Mouse (Mus musculus) forebrain, embryonic 16.5 days (tissue): Measurements from ENCODE around the gene Gsx2. TPM values are rescaled to one million over a fixed set of nuclear protein-coding genes. Genes with fewer than 3 reads are reported as not detected.

Source experiments
- ATAC-seq: fragments of 200-750 bp; cut with Nextera tagmentation; 2 replicates; pipeline ENCODE4 v1.8.0; 2017; ENCODE audit warnings: mild to moderate bottlenecking, moderate library complexity
- H3K27ac ChIP-seq: fragments of 300-500 bp; sonication (generic); 2 replicates; pipeline ENCODE4 v1.5.1; 2014; ENCODE audit warnings: low read length, control low read depth
- H3K27me3 ChIP-seq: fragments of 300-500 bp; sonication (generic); replicated peaks from 2 replicates; pipeline ENCODE4 v1.6.1; 2014; ENCODE audit warnings: low read length; ENCODE audit not compliant: control insufficient read depth, insufficient read depth
- H3K36me3 ChIP-seq: fragments of 300-500 bp; sonication (generic); 2 replicates; pipeline ENCODE4 v1.6.1; 2014; ENCODE audit not compliant: control insufficient read depth, insufficient read depth
- H3K4me1 ChIP-seq: fragments of 300-500 bp; sonication (generic); replicated peaks from 2 replicates; pipeline ENCODE4 v1.6.1; 2014; ENCODE audit warnings: low read length; ENCODE audit not compliant: control insufficient read depth, insufficient read depth
- H3K4me2 ChIP-seq: fragments of 300-500 bp; sonication (generic); 2 replicates; pipeline ENCODE4 v1.6.1; 2014; ENCODE audit warnings: mild to moderate bottlenecking, low read length, control low read depth
- H3K4me3 ChIP-seq: fragments of 300-500 bp; sonication (generic); replicated peaks from 2 replicates; pipeline ENCODE4 v1.5.1; 2014; ENCODE audit warnings: mild to moderate bottlenecking, low read length, control low read depth
- H3K9ac ChIP-seq: fragments of 300-500 bp; sonication (generic); replicated peaks from 2 replicates; pipeline ENCODE4 v1.6.1; 2014; ENCODE audit warnings: low read depth, low read length, control low read depth
- H3K9me3 ChIP-seq: fragments of 300-500 bp; sonication (generic); 2 replicates; pipeline ENCODE4 v1.6.1; 2016; ENCODE audit warnings: low read length; ENCODE audit not compliant: control insufficient read depth
- WGBS: fragments of 180-500 bp; shearing (Covaris S2); extraction: QIAGEN DNeasy Blood & Tissue Kit; methylation state at CpG from one replicate; pipeline ENCODE4 v1.1.7; 2014; 5-methylcytosine and 5-hydroxymethylcytosine counted together
- polyA plus RNA-seq: library from polyadenylated mRNA; unstranded; fragments of >200 nt; fragmentation: Nextera tagmentation; extraction: Ambion mirVana; gene quantifications from 2 replicates; pipeline ENCODE4 v1.2.1, GENCODE M21; 2015

Gsx2 gene
- polyA plus RNA-seq = 3.3 and 6.0 TPM in 2 replicates

DNA sequence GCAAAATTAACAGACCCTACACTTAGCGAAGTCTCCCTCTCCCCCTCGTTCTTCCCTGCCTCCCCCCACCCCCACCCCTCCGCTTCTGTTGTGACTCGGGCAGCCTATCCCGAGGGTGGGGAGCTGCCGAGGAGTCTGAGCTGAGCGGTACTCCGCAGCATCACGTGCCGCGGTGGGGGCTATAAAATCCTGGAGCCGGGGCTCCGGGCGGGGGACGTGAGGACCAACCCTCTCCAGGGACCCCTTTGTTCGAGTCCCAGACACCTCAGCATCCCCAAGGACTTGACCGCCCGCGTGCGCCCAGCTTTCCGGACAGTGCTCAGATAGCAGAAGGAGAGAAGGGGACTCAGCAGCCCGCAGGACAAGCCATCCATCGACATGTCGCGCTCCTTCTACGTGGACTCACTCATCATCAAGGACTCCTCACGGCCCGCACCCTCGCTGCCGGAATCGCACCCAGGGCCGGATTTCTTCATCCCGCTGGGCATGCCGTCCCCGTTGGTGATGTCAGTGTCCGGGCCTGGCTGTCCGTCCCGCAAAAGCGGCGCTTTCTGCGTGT, at the start of gene Gsx2:
TSS of gene Gsx2 (plus strand) at position 219 of the 559 bp plus-strand sequence.
- H3K9ac ChIP-seq = peak within 1 kb of the TSS; percentile 54

DNA sequence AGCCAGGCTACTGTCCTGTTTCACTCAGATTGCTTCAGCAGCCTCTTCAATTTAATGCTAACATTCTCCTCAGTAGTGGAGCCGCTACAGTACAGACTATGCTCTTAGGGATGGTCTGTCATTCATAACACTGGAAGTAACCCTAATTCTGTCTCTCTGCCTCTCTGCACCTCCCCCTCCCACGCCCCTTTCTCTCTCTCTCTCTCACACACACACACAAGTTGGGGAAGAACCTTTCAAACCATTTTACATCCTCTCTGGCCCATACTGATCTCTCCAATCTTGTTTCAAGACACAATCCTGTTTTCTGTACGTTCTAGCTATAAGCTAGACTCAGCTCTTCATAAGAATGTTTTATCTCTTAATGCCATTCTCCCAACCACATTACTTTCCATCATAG, 39.9 kb upstream of the Gsx2 start:
- H3K36me3 ChIP-seq = no peaks in the 10 kb centered on the region
- 0 out of 2 replicates have a peak, but pooled peaks cover 3% of the 10 kb centered on the region for H3K4me1 ChIP-seq
- H3K9ac ChIP-seq = no peak overlapping the region
- H3K27ac ChIP-seq = no peak overlapping the region
- no peak overlapping the region for H3K4me2 ChIP-seq
- WGBS = 93% methylated on average over 3 of the region's 3 CpGs
- no peaks in the 10 kb centered on the region for H3K9me3 ChIP-seq
- no peaks in the 10 kb centered on the region for H3K27me3 ChIP-seq
- no peak for ATAC-seq
- H3K4me3 ChIP-seq = no peak overlapping the region

More for the DNA sequence above, at the start of gene Gsx2:
- H3K36me3 ChIP-seq = no peaks in the 10 kb centered on the region
- under 1% methylated on average over 41 of the region's 41 CpGs for WGBS
- peak within 1 kb of the TSS; percentile 50 for H3K4me3 ChIP-seq
- H3K9me3 ChIP-seq = no peaks in the 10 kb centered on the region
- H3K4me2 ChIP-seq = peak within 1 kb of the TSS; percentile 67
- no peak within 1 kb of the TSS for H3K27ac ChIP-seq
- H3K4me1 ChIP-seq = peaks cover 27% of the 10 kb centered on the region
- peak; percentile 78 for ATAC-seq
- H3K27me3 ChIP-seq = peaks cover 69% of the 10 kb centered on the region

DNA sequence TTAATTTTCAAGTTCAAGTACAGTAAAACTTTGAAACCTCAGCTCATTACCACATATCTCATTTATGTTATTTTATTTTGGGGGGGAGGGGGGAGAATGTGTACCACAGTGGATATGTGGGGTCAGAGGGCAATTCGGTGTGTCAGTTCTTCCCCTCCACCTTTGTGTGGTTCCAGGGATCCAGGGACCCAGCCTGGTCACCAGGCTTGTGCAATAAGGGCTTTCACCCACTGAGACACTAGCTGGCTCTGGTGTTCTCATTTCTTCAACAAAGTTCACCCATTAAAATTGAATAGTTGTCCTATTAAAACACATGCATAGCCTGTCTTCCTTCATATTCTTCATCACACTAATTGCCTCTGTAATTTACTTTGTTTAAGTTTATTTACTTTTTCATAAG, 36.1 kb upstream of the Gsx2 start:
- no peaks in the 10 kb centered on the region for H3K27me3 ChIP-seq
- H3K4me3 ChIP-seq = no peak overlapping the region
- 95% methylated on average over 1 of the region's 1 CpGs for WGBS
- H3K27ac ChIP-seq = no peak overlapping the region
- no peak overlapping the region for H3K9ac ChIP-seq
- H3K4me1 ChIP-seq = peaks cover 18% of the 10 kb centered on the region
- no peaks in the 10 kb centered on the region for H3K9me3 ChIP-seq
- H3K4me2 ChIP-seq = no peak overlapping the region
- ATAC-seq = no peak
- H3K36me3 ChIP-seq = no peaks in the 10 kb centered on the region

GRCm38 (mm10) chr5:75043011-75043445, 32.4 kb upstream of the Gsx2 start:
- ATAC-seq = no peak
- WGBS = 42% methylated on average over 9 of the region's 9 CpGs
- Histone ChIP-seq H3K4me2 (peak overlapping the region; percentile 77), H3K27ac (no peak overlapping the region), H3K4me3 (peak overlapping the region; percentile 88), H3K4me1 (peaks cover 18% of the 10 kb centered on the region), H3K27me3 (0 out of 2 replicates have a peak, but pooled peaks cover 3% of the 10 kb centered on the region), H3K9ac (peak overlapping the region; percentile 97; the same call in 1 of the 2 replicates), H3K9me3 (no peaks in the 10 kb centered on the region), H3K36me3 (no peaks in the 10 kb centered on the region)

GRCm38 (mm10) chr5:75043621-75044301, 31.6 kb upstream of the Gsx2 start:
- WGBS = 1% methylated on average over 32 of the region's 36 CpGs
- Histone ChIP-seq H3K36me3 (no peaks in the 10 kb centered on the region), H3K9ac (peak overlapping the region; percentile 97), H3K4me2 (peak overlapping the region; percentile 77), H3K27me3 (0 out of 2 replicates have a peak, but pooled peaks cover 3% of the 10 kb centered on the region), H3K4me3 (peak overlapping the region; percentile 88), H3K4me1 (peaks cover 18% of the 10 kb centered on the region), H3K27ac (peak overlapping the region; percentile 75), H3K9me3 (no peaks in the 10 kb centered on the region)
- peak; percentile 81 for ATAC-seq

GRCm38 (mm10) chr5:75044310-75044904, 31.0 kb upstream of the Gsx2 start, which contains the start of gene Chic2:
Chic2 (minus strand) TSS chr5:75044774.
- Histone ChIP-seq H3K4me2 (peak within 1 kb of the TSS; percentile 77), H3K27me3 (0 out of 2 replicates have a peak, but pooled peaks cover 3% of the 10 kb centered on the region), H3K27ac (peak within 1 kb of the TSS; percentile 75), H3K4me1 (peaks cover 18% of the 10 kb centered on the region), H3K9me3 (no peaks in the 10 kb centered on the region), H3K36me3 (no peaks in the 10 kb centered on the region), H3K9ac (peak within 1 kb of the TSS; percentile 97), H3K4me3 (peak within 1 kb of the TSS; percentile 88)
- under 1% methylated on average over 57 of the region's 90 CpGs for WGBS
- ATAC-seq = peak; percentile 94

GRCm38 (mm10) chr5:75045371-75045770, 30.0 kb upstream of the Gsx2 start:
- H3K36me3 ChIP-seq = no peaks in the 10 kb centered on the region
- no peak overlapping the region for H3K4me3 ChIP-seq
- H3K4me1 ChIP-seq = peaks cover 18% of the 10 kb centered on the region
- no peak overlapping the region for H3K4me2 ChIP-seq
- no peaks in the 10 kb centered on the region for H3K9me3 ChIP-seq
- H3K27me3 ChIP-seq = 0 out of 2 replicates have a peak, but pooled peaks cover 3% of the 10 kb centered on the region
- no peak for ATAC-seq
- no peak overlapping the region for H3K9ac ChIP-seq
- WGBS = 89% methylated on average over 7 of the region's 7 CpGs
- no peak overlapping the region for H3K27ac ChIP-seq

DNA sequence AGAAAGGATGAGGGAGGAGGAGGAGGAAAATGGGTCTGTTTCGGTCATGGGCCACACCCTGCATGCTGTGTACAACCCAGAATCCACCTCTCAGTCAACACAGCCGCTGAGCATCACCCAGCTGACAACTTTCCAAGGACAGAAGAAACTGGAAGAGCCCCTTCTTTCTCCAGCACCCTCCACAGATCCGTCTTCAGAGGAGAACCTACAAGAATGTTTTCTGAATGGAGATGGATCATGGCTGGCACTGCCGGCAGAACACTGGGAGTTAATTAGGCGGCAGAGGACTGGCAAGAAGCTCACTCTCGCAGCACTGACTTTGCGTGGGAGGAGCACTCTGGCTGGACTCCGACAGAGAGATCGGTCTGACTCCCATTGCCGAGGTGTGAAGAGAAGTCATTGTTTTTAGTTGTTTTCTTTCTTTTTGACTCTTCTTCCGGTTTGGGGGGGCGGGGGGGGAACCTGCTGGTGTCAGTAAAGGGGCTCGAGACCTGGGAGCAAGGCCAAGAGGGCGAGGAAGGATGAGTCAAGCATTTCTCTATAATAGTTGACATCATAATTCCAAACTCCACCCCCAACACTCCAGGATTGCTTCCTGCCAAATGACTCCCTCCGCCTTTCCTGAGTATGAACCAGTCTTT, 28.6 kb upstream of the Gsx2 start:
- no peak overlapping the region for H3K27ac ChIP-seq
- no peaks in the 10 kb centered on the region for H3K9me3 ChIP-seq
- H3K4me3 ChIP-seq = no peak overlapping the region
- H3K4me2 ChIP-seq = no peak overlapping the region
- no peak overlapping the region for H3K9ac ChIP-seq
- H3K4me1 ChIP-seq = peaks cover 15% of the 10 kb centered on the region
- 0 out of 2 replicates have a peak, but pooled peaks cover 3% of the 10 kb centered on the region for H3K27me3 ChIP-seq
- WGBS = 57% methylated on average over 15 of the region's 15 CpGs
- no peak for ATAC-seq
- no peaks in the 10 kb centered on the region for H3K36me3 ChIP-seq

DNA sequence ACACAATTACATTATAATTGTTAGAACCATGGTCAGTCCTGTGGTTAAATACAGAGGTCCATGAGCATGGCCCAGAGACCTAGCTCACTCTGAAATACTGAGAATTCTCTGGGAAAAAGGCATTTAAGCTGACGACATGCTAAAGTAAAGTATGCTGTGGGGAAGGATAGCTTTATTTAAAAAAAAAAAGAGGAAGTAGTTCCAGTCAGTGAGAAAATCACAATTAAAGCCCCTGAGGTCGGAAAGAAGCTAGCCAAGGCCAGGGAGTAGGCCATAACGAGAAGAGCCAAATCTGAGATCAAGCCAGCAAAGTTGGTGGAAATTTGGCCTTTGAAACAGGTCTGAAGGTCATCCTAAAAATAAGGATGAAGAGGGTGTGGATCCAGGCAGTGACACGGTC, 24.3 kb upstream of the Gsx2 start:
- WGBS = 80% methylated on average over 4 of the region's 4 CpGs
- no peaks in the 10 kb centered on the region for H3K36me3 ChIP-seq
- no peak for ATAC-seq
- H3K4me2 ChIP-seq = no peak overlapping the region
- no peaks in the 10 kb centered on the region for H3K9me3 ChIP-seq
- H3K4me1 ChIP-seq = no peaks in the 10 kb centered on the region
- no peak overlapping the region for H3K27ac ChIP-seq
- H3K27me3 ChIP-seq = no peaks in the 10 kb centered on the region; the same call in 1 of the 2 replicates
- no peak overlapping the region for H3K9ac ChIP-seq
- no peak overlapping the region for H3K4me3 ChIP-seq
